Mouse (Mus musculus) kidney, postnatal 0 days (tissue): ENCODE results near the gene H2-Q10. TPM values are rescaled to one million over a fixed set of nuclear protein-coding genes. Genes with fewer than 3 reads are reported as not detected.
A peak's percentile ranks its signal among the peaks of the same experiment; 100 is the strongest.

Experiments used
- ATAC-seq: fragments of 200-750 bp; cut with Nextera tagmentation; replicated peaks from 2 replicates; pipeline ENCODE4 v1.8.0; 2017; ENCODE audit warnings: low read depth, moderate number of reproducible peaks, moderate TSS enrichment, moderate library complexity; ENCODE audit not compliant: low FRiP score
- DNase-seq: peaks from one replicate; pipeline ENCODE4 v3.0.0-alpha.2; 2016; ENCODE audit warnings: low spot score
- H3K27ac ChIP-seq: fragments of 300-500 bp; sonication (generic); 2 replicates; pipeline ENCODE4 v1.5.1; 2014; ENCODE audit warnings: mild to moderate bottlenecking
- H3K27me3 ChIP-seq: fragments of 300-500 bp; sonication (generic); 2 replicates; pipeline ENCODE4 v1.6.1; 2014; ENCODE audit warnings: low read length, mixed read lengths; ENCODE audit not compliant: insufficient read depth
- H3K36me3 ChIP-seq: fragments of 300-500 bp; sonication (generic); 2 replicates; pipeline ENCODE4 v1.6.1; 2014; ENCODE audit warnings: low read length, mixed read lengths; ENCODE audit not compliant: insufficient read depth
- H3K4me1 ChIP-seq: fragments of 300-500 bp; sonication (generic); replicated peaks from 2 replicates; pipeline ENCODE4 v1.6.1; 2014; ENCODE audit warnings: antibody characterized with exemption, low read length, mixed read lengths; ENCODE audit not compliant: insufficient read depth
- H3K4me2 ChIP-seq: fragments of 300-500 bp; sonication (generic); 2 replicates; pipeline ENCODE4 v1.6.1; 2014; ENCODE audit warnings: mild to moderate bottlenecking, low read length, moderate library complexity, mixed read lengths
- H3K4me3 ChIP-seq: fragments of 300-500 bp; sonication (generic); replicated peaks from 2 replicates; pipeline ENCODE4 v1.5.1; 2014; ENCODE audit warnings: low read depth, low read length
- H3K9ac ChIP-seq: fragments of 300-500 bp; sonication (generic); 2 replicates; pipeline ENCODE4 v1.6.1; 2014; ENCODE audit warnings: low read depth, low read length
- H3K9me3 ChIP-seq: fragments of 300-500 bp; sonication (generic); replicated peaks from 2 replicates; pipeline ENCODE4 v1.6.1; 2016; ENCODE audit warnings: low read length, inconsistent platforms, mixed read lengths
- CTCF ChIP-seq: IDR thresholded peaks from 2 replicates; pipeline ENCODE4 v1.5.1; 2016; ENCODE audit warnings: antibody characterized with exemption, low read depth, mild to moderate bottlenecking, moderate library complexity
- WGBS: fragments of 180-500 bp; shearing (Covaris S2); extraction: QIAGEN DNeasy Blood & Tissue Kit; methylation state at CpG from one replicate; pipeline ENCODE4 v1.1.7; 2014; 5-methylcytosine and 5-hydroxymethylcytosine counted together
- polyA plus RNA-seq: library from polyadenylated mRNA; unstranded; fragments of >200 nt; fragmentation: Nextera tagmentation; extraction: Ambion mirVana; gene quantifications from 2 replicates; pipeline ENCODE4 v1.2.1, GENCODE M21; 2015

Gene H2-Q10
- polyA plus RNA-seq, 1 experiment from 2014 or later, result 1.4 TPM

- WGBS, result 39% methylated on average over 6 of the region's 6 CpGs
- DNase-seq (no peak), ATAC-seq (no peak)
- Histone ChIP-seq H3K9me3 (no peaks in the 10 kb centered on the region), H3K27me3 (no peaks in the 10 kb centered on the region), H3K27ac (no peak overlapping the region), H3K4me3 (peak overlapping the region; percentile 52; the same call in 1 of the 2 replicates), H3K9ac (peak overlapping the region; percentile 3; the same call in 1 of the 2 replicates), H3K4me1 (peaks cover 11% of the 10 kb centered on the region), H3K4me2 (peak overlapping the region; percentile 80), H3K36me3 (no peaks in the 10 kb centered on the region)
- TF ChIP-seq CTCF, result no peak
These were observed 44.9 kb downstream of the H2-Q10 start for GRCm38 (mm10) chr17:35514756-35515155.

GRCm38 (mm10) chr17:35515911-35516640 lies 46.2 kb downstream of the H2-Q10 start:
- H3K27me3 ChIP-seq, result no peaks in the 10 kb centered on the region
- DNase-seq, result peak; percentile 61
- peak overlapping the region; percentile 56 for H3K9ac ChIP-seq
- WGBS, result 3% methylated on average over 25 of the region's 25 CpGs
- peak overlapping the region; percentile 80 for H3K4me2 ChIP-seq
- TF ChIP-seq CTCF, result no peak
- no peaks in the 10 kb centered on the region for H3K9me3 ChIP-seq
- H3K4me1 ChIP-seq, result peaks cover 11% of the 10 kb centered on the region
- 0 out of 2 replicates have a peak, but pooled peaks cover 2% of the 10 kb centered on the region for H3K36me3 ChIP-seq
- peak overlapping the region; percentile 52 for H3K4me3 ChIP-seq
- ATAC-seq, result peak; percentile 22; the same call in 1 of the 2 replicates
- H3K27ac ChIP-seq, result no peak overlapping the region

GRCm38 (mm10) chr17:35516652-35517500 lies 47.0 kb downstream of the H2-Q10 start, which contains the start of the genes Tcf19 and Cchcr1:
Gene Tcf19 (minus strand): TSS chr17:35516824.
Gene Cchcr1 (plus strand): TSS chr17:35517100.
- no peak within 1 kb of the TSS for H3K27ac ChIP-seq
- DNase-seq (peak; percentile 99), ATAC-seq (peak; percentile 93)
- peaks cover 11% of the 10 kb centered on the region for H3K4me1 ChIP-seq
- no peak for TF ChIP-seq CTCF
- WGBS, result 2% methylated on average over 65 of the region's 67 CpGs
- H3K9me3 ChIP-seq, result no peaks in the 10 kb centered on the region
- H3K9ac ChIP-seq, result peak within 1 kb of the TSS; percentile 58
- 0 out of 2 replicates have a peak, but pooled peaks cover 2% of the 10 kb centered on the region for H3K36me3 ChIP-seq
- H3K27me3 ChIP-seq, result no peaks in the 10 kb centered on the region
- H3K4me3 ChIP-seq, result peak within 1 kb of the TSS; percentile 52
- H3K4me2 ChIP-seq, result peak within 1 kb of the TSS; percentile 80

GRCm38 (mm10) chr17:35517526-35517925 lies 47.6 kb downstream of the H2-Q10 start:
- 0 out of 2 replicates have a peak, but pooled peaks cover 2% of the 10 kb centered on the region for H3K36me3 ChIP-seq
- peak overlapping the region; percentile 58; the same call in 1 of the 2 replicates for H3K9ac ChIP-seq
- peak; percentile 19 for DNase-seq
- H3K4me1 ChIP-seq, result peaks cover 11% of the 10 kb centered on the region
- no peak overlapping the region for H3K27ac ChIP-seq
- peak overlapping the region; percentile 80 for H3K4me2 ChIP-seq
- H3K27me3 ChIP-seq, result no peaks in the 10 kb centered on the region
- TF ChIP-seq CTCF, result no peak
- no peaks in the 10 kb centered on the region for H3K9me3 ChIP-seq
- peak overlapping the region; percentile 52 for H3K4me3 ChIP-seq
- WGBS, result 2% methylated on average over 12 of the region's 12 CpGs
- no peak for ATAC-seq

Other genes starting within 250 kb of the H2-Q10 start
- gene Gm16181, start 249.3 kb upstream of the H2-Q10 start, polyA plus RNA-seq, result 0.25 and 0.29 TPM in 2 replicates
- 6.6 and 6.7 TPM in 2 replicates for gene Atp6v1g2, start 236.4 kb upstream of the H2-Q10 start, polyA plus RNA-seq
- gene Nfkbil1, start 234.3 kb upstream of the H2-Q10 start, polyA plus RNA-seq, result 11.7 and 14.5 TPM in 2 replicates
- gene Ddx39b, start 228.3 kb upstream of the H2-Q10 start, polyA plus RNA-seq, result 303 and 329 TPM in 2 replicates
- gene H2-D1, start 207.4 kb upstream of the H2-Q10 start, polyA plus RNA-seq, result 111 and 125 TPM in 2 replicates
- gene H2-Q1, start 149.7 kb upstream of the H2-Q10 start, polyA plus RNA-seq, result not detected in 2 replicates
- 4.6 and 6.1 TPM in 2 replicates for gene H2-Q2, start 127.8 kb upstream of the H2-Q10 start, polyA plus RNA-seq
- 6.1 and 6.8 TPM in 2 replicates for gene H2-Q4, start 90.5 kb upstream of the H2-Q10 start, polyA plus RNA-seq
- gene H2-Q6, start 45.2 kb upstream of the H2-Q10 start, polyA plus RNA-seq, result 7.0 and 7.2 TPM in 2 replicates
- gene H2-Q7, start 30.9 kb upstream of the H2-Q10 start, polyA plus RNA-seq, result 15.4 and 15.6 TPM in 2 replicates
- gene Pou5f1, start 35.9 kb downstream of the H2-Q10 start, polyA plus RNA-seq, result not detected in 2 replicates
- 35.5 and 44.5 TPM in 2 replicates for gene Tcf19, start 46.7 kb downstream of the H2-Q10 start, polyA plus RNA-seq
- gene Cchcr1, start 47.0 kb downstream of the H2-Q10 start, polyA plus RNA-seq, result 8.2 and 9.1 TPM in 2 replicates
- 0.14 and 0.17 TPM in 2 replicates for gene Psors1c2, start 63.1 kb downstream of the H2-Q10 start, polyA plus RNA-seq
- gene Cdsn, start 82.0 kb downstream of the H2-Q10 start, polyA plus RNA-seq, result 0.13 and 0.18 TPM in 2 replicates
- gene 2300002M23Rik, start 97.4 kb downstream of the H2-Q10 start, polyA plus RNA-seq, result not detected in 2 replicates
- gene Sfta2, start 131.5 kb downstream of the H2-Q10 start, polyA plus RNA-seq, result 4.2 and 5.0 TPM in 2 replicates
- not detected in 2 replicates for gene Gm9573, start 156.5 kb downstream of the H2-Q10 start, polyA plus RNA-seq
- gene Mucl3, start 173.6 kb downstream of the H2-Q10 start, polyA plus RNA-seq, result 0.11 and 0.13 TPM in 2 replicates
- gene Vars2, start 197.5 kb downstream of the H2-Q10 start, polyA plus RNA-seq, result 12.7 and 13.5 TPM in 2 replicates
- gene Gtf2h4, start 203.7 kb downstream of the H2-Q10 start, polyA plus RNA-seq, result 35.6 and 36.5 TPM in 2 replicates
- 89.1 and 94.3 TPM in 2 replicates for gene Ddr1, start 234.5 kb downstream of the H2-Q10 start, polyA plus RNA-seq